Mouse (Mus musculus): Measurements from ENCODE around the gene Eftud2.

GRCm38 (mm10) chr11:102900763-102901162 lies 20.0 kb upstream of the Eftud2 start, which contains the start of gene Gfap:
- TF ChIP-seq CTCF (IDR thresholded peaks at IDR 0.05; ENCODE audit: borderline replicate concordance, insufficient read depth, low read length) (peak; percentile 87), POLR2A (IDR thresholded peaks at IDR 0.05; ENCODE audit: low read depth, low read length) (no peak)
